Mouse (Mus musculus) lung, postnatal 0 days (tissue): ENCODE measurements at regions not wholly inside any gene's neighbourhood (a gene's known extent, or its start where the extent isn't known, plus 50 kb on each side); places are given as distances from the start of the nearest gene placed in this dataset.

Experiments used
- CTCF ChIP-seq: IDR thresholded peaks from 2 replicates; pipeline ENCODE4 v1.5.1; 2016; ENCODE audit warnings: antibody characterized with exemption, mild to moderate bottlenecking
- EP300 ChIP-seq: IDR thresholded peaks from 2 replicates; pipeline ENCODE4 v1.6.1; 2016; ENCODE audit warnings: antibody characterized with exemption, mild to moderate bottlenecking, control low read depth

DNA sequence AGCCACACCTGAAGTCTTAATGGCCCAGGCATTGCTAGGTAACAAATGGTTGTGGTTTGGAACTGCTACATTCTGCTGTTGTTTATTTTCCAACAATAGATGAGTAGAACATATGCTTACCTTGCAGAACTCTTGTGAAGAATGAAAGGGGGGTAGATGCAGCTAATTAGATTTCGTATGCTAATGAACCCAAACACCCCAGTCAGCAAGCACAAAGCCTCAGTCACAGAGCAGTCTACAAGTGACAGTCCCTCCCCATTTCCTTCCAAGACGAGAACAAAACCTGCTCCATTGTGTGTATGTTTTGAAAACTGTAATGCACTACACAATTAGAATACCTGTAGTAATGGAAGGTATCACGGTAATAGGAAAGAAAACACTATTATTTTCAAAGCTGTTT is 190.2 kb downstream of the Kdr start:
- no peak for TF ChIP-seq CTCF
- TF ChIP-seq EP300: no peak
